Mouse (Mus musculus) stomach, embryonic 15.5 days (tissue): ENCODE data around the gene Taok3. TPM values are rescaled to one million over a fixed set of nuclear protein-coding genes. Genes with fewer than 3 reads are reported as not detected.

Experiments
- ATAC-seq: fragments of 200-750 bp; cut with Nextera tagmentation; 2 replicates; pipeline ENCODE4 v1.8.0; 2017; ENCODE audit warnings: low read depth, moderate number of reproducible peaks, moderate TSS enrichment; ENCODE audit not compliant: insufficient read depth, low FRiP score
- H3K27ac ChIP-seq: fragments of 300-500 bp; sonication (generic); 2 replicates; pipeline ENCODE4 v1.5.1; 2015; ENCODE audit warnings: mild to moderate bottlenecking, inconsistent platforms
- H3K27me3 ChIP-seq: fragments of 300-500 bp; sonication (generic); replicated peaks from 2 replicates; pipeline ENCODE4 v1.6.1; 2015; ENCODE audit warnings: inconsistent platforms
- H3K36me3 ChIP-seq: fragments of 300-500 bp; sonication (generic); 2 replicates; pipeline ENCODE4 v1.6.1; 2015; ENCODE audit warnings: inconsistent platforms
- H3K4me1 ChIP-seq: fragments of 300-500 bp; sonication (generic); 2 replicates; pipeline ENCODE4 v1.6.1; 2015; ENCODE audit warnings: inconsistent platforms
- H3K4me2 ChIP-seq: fragments of 300-500 bp; sonication (generic); 2 replicates; pipeline ENCODE4 v1.6.1; 2015; ENCODE audit warnings: mild to moderate bottlenecking, inconsistent platforms
- H3K4me3 ChIP-seq: fragments of 300-500 bp; sonication (generic); replicated peaks from 2 replicates; pipeline ENCODE4 v1.5.1; 2015; ENCODE audit warnings: inconsistent platforms
- H3K9ac ChIP-seq: fragments of 300-500 bp; sonication (generic); 2 replicates; pipeline ENCODE4 v1.6.1; 2015; ENCODE audit warnings: inconsistent platforms
- H3K9me3 ChIP-seq: fragments of 300-500 bp; sonication (generic); 2 replicates; pipeline ENCODE4 v1.6.1; 2016; ENCODE audit warnings: inconsistent platforms
- WGBS: fragments of 180-500 bp; shearing (Covaris S2); methylation state at CpG from one replicate; pipeline ENCODE4 v1.1.7; 2015; 5-methylcytosine and 5-hydroxymethylcytosine counted together
- polyA plus RNA-seq: library from polyadenylated mRNA; unstranded; fragments of >200 nt; fragmentation: Nextera tagmentation; extraction: Ambion mirVana; gene quantifications from 2 replicates; pipeline ENCODE4 v1.2.1, GENCODE M21; 2015

The Taok3 gene
- polyA plus RNA-seq, 1 experiment from 2014 or later, result 36.9 TPM

DNA sequence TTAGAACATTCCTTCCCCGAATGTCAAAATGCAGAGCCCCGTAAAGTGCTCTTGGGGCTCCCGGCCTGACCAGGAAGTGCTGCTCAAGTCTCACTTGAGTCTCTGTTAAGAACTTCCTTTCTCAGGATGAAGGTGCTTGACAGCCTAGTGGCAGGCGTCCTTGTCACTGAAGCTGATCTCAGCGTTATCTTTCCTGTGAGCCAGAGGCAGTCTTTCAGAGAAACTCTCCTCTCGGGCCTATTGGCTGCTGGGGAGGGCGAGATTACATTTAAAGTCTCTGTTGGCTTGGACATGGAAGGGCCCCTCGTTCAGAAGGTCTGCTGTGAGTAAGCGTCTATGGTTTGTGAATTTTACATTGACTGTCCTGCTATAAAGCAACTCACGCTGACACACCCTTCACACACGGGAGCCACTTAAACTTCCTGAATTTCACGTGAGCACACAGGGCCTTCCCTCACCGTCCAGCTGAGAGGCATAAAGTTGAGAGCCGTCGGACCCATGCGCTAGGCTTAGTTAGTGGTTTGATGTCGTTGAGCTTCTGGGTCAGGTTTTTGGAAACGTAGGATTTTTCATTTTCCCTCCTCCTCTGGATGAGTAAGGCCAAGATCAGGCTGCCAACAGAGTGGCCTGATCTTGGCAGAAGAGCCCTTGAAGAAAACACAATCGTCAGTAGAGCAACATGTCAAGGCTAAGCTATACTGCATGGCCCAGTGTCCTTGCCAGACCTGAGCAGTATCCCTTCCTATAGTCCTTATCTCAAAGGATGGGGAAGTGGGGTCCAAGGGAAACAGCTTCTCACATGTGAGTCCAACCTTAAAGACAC, 14.3 kb downstream of the Taok3 start:
- Histone ChIP-seq H3K36me3 (no peaks in the 10 kb centered on the region), H3K27ac (peak overlapping the region; percentile 63), H3K27me3 (no peaks in the 10 kb centered on the region), H3K4me3 (0 out of 2 replicates have a peak overlapping the region, but pooled peaks have one; percentile 19), H3K9me3 (no peaks in the 10 kb centered on the region), H3K9ac (no peak overlapping the region), H3K4me2 (peak overlapping the region; percentile 14), H3K4me1 (peaks cover 37% of the 10 kb centered on the region)
- whole genome bisulfite sequencing, result 46% methylated on average over 19 of the region's 19 CpGs
- no peak for ATAC-seq

DNA sequence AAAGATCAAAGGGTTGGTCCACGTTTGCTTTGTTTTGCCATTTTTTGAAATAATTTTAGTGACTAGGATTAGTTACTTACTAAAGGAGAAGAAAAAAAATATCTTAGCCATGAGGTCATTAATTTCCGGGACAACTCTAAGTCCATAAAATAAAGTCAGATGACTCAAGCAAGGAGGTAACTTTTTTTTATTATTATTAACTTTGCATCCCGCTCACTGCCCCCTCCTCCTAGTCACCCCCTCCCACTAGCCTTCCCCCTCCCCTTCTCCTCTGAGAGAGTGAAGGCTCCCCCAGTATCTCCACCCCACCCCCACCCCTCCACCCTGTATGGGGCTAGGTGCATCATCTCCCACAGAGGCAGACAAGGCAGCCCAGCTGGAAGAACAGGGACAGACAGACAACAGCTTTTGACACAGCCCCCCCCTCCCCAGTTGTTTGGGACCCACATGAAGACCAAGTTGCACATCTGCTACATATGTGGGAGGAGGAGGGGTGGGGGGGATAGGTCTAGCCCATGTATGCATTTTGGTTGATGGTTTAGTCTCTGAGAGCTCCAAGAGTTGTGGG, 15.0 kb downstream of the Taok3 start:
- ATAC-seq, result no peak
- H3K9ac ChIP-seq, result no peak overlapping the region
- no peak overlapping the region for H3K4me3 ChIP-seq
- H3K4me1 ChIP-seq, result peaks cover 37% of the 10 kb centered on the region
- no peaks in the 10 kb centered on the region for H3K9me3 ChIP-seq
- 28% methylated on average over 3 of the region's 3 CpGs for WGBS
- no peaks in the 10 kb centered on the region for H3K36me3 ChIP-seq
- H3K27ac ChIP-seq, result peak overlapping the region; percentile 63
- peak overlapping the region; percentile 42 for H3K4me2 ChIP-seq
- no peaks in the 10 kb centered on the region for H3K27me3 ChIP-seq

DNA sequence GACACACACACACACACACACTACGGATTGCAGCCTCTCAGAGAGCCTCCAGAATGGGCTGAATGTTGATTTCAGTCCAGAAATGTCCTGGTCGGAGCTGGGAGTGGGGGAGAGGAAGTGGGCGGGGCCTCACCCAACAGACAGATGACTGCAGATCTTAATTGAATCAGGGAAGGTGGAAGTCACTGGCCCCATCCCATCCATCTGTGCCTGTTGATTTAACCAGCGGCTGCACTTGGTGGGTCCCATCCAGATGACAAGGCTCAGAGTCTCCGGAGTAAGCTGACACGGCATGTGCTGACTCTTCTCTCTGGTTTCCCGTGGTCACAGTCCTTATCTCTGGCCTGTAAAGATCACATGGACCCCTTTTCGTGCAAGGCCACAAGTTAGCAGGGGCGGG, 15.9 kb downstream of the Taok3 start:
- Histone ChIP-seq H3K27ac (peak overlapping the region; percentile 62), H3K36me3 (no peaks in the 10 kb centered on the region), H3K4me3 (no peak overlapping the region), H3K4me1 (peaks cover 37% of the 10 kb centered on the region), H3K27me3 (no peaks in the 10 kb centered on the region), H3K4me2 (peak overlapping the region; percentile 42), H3K9ac (no peak overlapping the region), H3K9me3 (no peaks in the 10 kb centered on the region)
- WGBS, result 10% methylated on average over 9 of the region's 9 CpGs
- peak; percentile 18; the same call in 1 of the 2 replicates for ATAC-seq

DNA sequence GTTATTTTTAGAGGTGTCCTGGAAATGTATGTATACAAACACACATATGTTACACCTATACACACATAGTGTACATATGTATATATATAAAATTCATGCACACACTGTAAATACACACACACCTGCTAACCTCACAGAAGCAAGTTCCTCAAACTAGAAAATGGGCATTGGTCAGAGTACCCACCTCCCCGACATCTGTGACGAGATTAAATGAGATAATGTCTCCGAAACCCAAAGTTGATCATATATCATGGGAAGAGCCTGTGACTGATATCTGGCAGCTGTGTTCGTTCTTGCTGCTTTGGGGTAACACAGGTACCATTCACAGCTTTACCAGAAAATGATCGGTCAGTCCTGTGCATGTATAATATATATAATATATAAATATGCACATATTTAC, 16.6 kb downstream of the Taok3 start:
- H3K36me3 ChIP-seq, result no peaks in the 10 kb centered on the region
- WGBS, result 64% methylated on average over 5 of the region's 5 CpGs
- peaks cover 37% of the 10 kb centered on the region for H3K4me1 ChIP-seq
- H3K27ac ChIP-seq, result no peak overlapping the region
- H3K4me3 ChIP-seq, result no peak overlapping the region
- H3K4me2 ChIP-seq, result no peak overlapping the region
- no peaks in the 10 kb centered on the region for H3K27me3 ChIP-seq
- no peak for ATAC-seq
- no peak overlapping the region for H3K9ac ChIP-seq
- no peaks in the 10 kb centered on the region for H3K9me3 ChIP-seq

DNA sequence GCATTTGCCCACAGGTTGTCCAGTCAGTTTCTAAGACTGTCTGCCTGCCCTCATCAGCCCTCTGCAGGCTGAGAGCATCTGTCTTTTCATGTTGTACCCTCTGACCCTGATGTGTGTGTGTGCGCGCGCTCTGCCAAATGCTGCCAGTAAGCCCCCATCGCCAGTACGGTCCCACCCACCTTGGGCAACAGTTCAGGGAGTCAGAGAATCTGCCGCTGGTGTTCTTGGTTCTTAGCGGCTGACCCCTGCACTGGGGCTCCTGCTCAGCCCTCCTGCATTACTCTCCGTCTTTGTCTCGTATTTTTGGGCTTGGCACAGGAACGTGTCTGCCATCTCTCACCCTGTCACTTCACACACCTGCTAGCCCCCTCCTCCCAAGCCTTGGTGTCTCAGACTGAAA, 17.1 kb downstream of the Taok3 start:
- no peaks in the 10 kb centered on the region for H3K9me3 ChIP-seq
- H3K4me3 ChIP-seq, result no peak overlapping the region
- H3K27ac ChIP-seq, result 0 out of 2 replicates have a peak overlapping the region, but pooled peaks have one; percentile 11
- no peak overlapping the region for H3K4me2 ChIP-seq
- no peaks in the 10 kb centered on the region for H3K36me3 ChIP-seq
- no peak overlapping the region for H3K9ac ChIP-seq
- 34% methylated on average over 10 of the region's 10 CpGs for WGBS
- H3K4me1 ChIP-seq, result peaks cover 37% of the 10 kb centered on the region
- H3K27me3 ChIP-seq, result no peaks in the 10 kb centered on the region
- no peak for ATAC-seq

DNA sequence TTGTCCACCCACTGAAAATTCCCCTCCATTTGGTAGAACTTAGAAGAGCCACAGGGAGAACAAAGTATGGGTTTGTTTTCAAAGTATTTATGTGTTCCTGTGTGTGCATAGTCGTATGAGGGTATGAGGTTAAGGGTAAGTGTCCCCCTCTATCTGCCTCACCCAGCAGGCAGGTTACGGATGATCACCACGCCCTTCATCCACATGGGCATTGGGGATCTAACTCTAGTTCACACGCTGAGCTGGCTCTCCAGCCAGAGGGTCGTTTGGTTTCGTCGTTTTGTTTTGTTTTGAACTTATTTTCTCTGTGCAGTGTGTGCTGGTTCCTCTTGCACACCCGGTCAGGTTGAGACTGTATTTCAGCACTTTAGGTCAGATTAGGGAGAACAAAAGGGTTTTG, 17.7 kb downstream of the Taok3 start:
- H3K4me3 ChIP-seq, result no peak overlapping the region
- H3K9me3 ChIP-seq, result no peaks in the 10 kb centered on the region
- WGBS, result 55% methylated on average over 8 of the region's 8 CpGs
- 0 out of 2 replicates have a peak overlapping the region, but pooled peaks have one; percentile 5 for H3K27ac ChIP-seq
- H3K4me1 ChIP-seq, result peaks cover 37% of the 10 kb centered on the region
- H3K27me3 ChIP-seq, result no peaks in the 10 kb centered on the region
- H3K36me3 ChIP-seq, result no peaks in the 10 kb centered on the region
- no peak overlapping the region for H3K4me2 ChIP-seq
- ATAC-seq, result no peak
- no peak overlapping the region for H3K9ac ChIP-seq

DNA sequence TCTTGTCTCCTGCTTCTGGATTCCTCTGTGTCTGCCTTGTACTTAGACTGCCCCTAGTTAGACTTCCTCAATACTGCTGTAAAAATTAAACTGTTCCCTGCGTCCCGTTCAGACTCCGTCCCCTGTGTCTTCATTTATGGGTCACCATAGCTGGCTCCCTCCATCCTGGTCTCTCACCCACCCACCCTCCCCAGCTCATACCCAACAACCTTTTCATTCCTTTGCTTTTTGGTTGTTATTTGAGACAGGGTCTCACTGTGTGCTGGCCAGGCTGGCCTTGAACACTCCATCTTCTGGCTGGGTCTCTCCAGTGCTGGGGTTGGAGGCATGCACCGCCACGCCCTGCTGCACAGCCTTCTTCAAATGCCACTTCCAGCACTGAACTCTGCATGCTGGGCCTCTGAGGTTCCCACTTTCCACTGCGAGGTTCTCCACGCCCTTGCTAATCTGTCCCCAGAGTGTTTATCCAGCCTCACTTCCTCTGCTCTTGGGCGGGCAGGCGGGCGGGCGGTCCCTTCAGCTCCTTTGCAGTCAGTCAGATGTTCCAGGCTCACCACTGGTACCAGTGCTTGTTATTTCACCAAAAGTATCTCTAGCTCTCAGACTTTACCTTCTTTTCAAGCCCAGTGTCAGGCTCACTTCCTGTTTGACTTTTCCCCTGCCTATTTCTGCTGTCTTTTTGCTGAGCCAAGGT, 18.5 kb downstream of the Taok3 start:
- H3K36me3 ChIP-seq, result no peaks in the 10 kb centered on the region
- H3K4me1 ChIP-seq, result peaks cover 36% of the 10 kb centered on the region
- H3K27ac ChIP-seq, result peak overlapping the region; percentile 57; the same call in 1 of the 2 replicates
- H3K4me3 ChIP-seq, result no peak overlapping the region
- peak; percentile 83 for ATAC-seq
- H3K4me2 ChIP-seq, result no peak overlapping the region
- H3K27me3 ChIP-seq, result no peaks in the 10 kb centered on the region
- 56% methylated on average over 11 of the region's 11 CpGs for WGBS
- no peaks in the 10 kb centered on the region for H3K9me3 ChIP-seq
- H3K9ac ChIP-seq, result no peak overlapping the region

DNA sequence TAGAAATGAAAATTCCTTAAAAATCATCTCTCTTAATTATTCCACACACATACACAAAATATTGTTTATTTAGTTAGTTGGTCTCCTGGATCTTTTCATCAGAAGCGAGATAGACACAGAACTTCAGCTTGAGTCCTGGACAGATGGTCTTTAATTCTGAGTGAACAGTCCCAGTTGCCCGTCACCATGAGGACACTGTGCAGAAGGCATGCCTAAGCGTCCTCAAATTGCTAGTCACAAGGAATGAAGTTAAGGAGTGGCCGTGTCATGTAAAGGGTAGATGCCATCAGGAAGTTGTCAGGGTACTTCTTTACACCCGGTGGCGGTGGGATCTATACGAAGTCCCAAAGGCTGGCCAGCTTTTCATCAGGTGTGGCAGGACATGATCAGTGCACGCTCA, 19.9 kb downstream of the Taok3 start:
- H3K4me1 ChIP-seq, result peaks cover 23% of the 10 kb centered on the region
- ATAC-seq, result no peak
- 69% methylated on average over 8 of the region's 8 CpGs for WGBS
- no peaks in the 10 kb centered on the region for H3K9me3 ChIP-seq
- H3K27me3 ChIP-seq, result no peaks in the 10 kb centered on the region
- no peaks in the 10 kb centered on the region for H3K36me3 ChIP-seq
- no peak overlapping the region for H3K4me3 ChIP-seq
- H3K4me2 ChIP-seq, result no peak overlapping the region
- H3K9ac ChIP-seq, result no peak overlapping the region
- no peak overlapping the region for H3K27ac ChIP-seq

DNA sequence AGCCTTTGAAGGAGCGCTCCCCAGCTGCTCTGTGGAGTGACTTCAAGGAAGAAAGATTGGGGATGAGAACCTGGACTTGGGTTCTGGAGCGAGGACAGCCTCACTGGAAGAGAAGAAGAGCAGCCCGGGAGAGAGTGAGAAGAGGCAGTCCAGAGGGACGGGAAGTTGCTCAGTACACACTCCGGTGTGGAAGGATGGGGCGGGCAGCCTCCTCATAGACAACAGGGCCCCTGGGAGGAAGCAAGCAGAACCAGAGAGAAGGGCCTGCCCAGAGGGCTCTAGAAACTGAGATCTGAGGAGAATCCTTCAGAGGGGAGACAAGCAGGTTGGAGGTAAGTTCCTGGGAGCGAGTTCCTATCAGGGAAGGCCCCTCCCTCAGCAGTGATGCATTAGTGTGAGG, 20.4 kb downstream of the Taok3 start:
- H3K9ac ChIP-seq, result no peak overlapping the region
- H3K4me3 ChIP-seq, result no peak overlapping the region
- no peak overlapping the region for H3K27ac ChIP-seq
- no peaks in the 10 kb centered on the region for H3K36me3 ChIP-seq
- 70% methylated on average over 7 of the region's 7 CpGs for WGBS
- no peaks in the 10 kb centered on the region for H3K9me3 ChIP-seq
- peaks cover 18% of the 10 kb centered on the region for H3K4me1 ChIP-seq
- H3K4me2 ChIP-seq, result no peak overlapping the region
- no peak for ATAC-seq
- H3K27me3 ChIP-seq, result no peaks in the 10 kb centered on the region

DNA sequence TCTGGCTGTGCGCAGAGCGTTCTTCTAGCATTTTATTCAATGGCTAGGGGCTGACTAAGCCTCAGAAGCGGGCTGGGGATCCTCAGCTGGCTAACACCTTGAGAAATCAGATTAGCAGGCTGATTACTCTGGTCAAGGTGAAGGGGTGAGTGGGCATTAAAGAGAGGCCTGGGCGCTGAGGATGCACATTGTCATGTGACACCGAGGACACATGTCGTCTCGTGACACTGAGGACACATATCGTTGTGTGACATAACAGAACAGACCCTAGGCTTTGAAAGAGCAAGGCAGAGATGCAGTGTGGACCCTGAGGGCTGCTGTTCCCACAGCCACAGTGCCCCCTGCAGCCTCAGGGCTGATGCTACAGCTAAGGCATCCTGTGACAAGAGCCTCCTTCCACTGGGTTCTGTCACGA, 23.8 kb downstream of the Taok3 start:
- no peak overlapping the region for H3K4me2 ChIP-seq
- H3K4me3 ChIP-seq, result no peak overlapping the region
- no peak overlapping the region for H3K27ac ChIP-seq
- H3K27me3 ChIP-seq, result no peaks in the 10 kb centered on the region
- no peaks in the 10 kb centered on the region for H3K9me3 ChIP-seq
- H3K36me3 ChIP-seq, result no peaks in the 10 kb centered on the region
- ATAC-seq, result no peak
- WGBS, result 54% methylated on average over 9 of the region's 9 CpGs
- peaks cover 3% of the 10 kb centered on the region; the same call in 1 of the 2 replicates for H3K4me1 ChIP-seq
- H3K9ac ChIP-seq, result no peak overlapping the region

DNA sequence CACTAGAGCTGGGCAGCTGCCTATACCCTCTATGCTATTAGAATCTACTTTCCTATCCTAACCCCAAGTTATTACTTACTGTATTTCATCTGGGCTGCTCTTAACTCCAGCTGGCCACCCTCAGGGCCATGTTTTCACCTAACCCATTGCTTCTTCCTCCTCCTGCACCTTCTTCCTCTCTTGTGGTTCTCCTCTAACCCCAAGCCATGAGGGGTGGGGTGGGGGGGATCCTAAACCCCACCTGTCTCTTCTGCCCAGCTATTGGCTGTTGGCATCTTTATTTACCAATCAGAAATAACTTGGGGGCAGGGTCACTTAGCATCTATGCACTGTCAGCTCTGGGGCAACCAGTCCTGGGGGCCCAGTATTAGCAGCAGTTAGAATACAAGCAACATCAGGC, 26.2 kb downstream of the Taok3 start:
- Histone ChIP-seq H3K9ac (no peak overlapping the region), H3K27me3 (no peaks in the 10 kb centered on the region)

More for the DNA sequence above, 26.2 kb downstream of the Taok3 start:
- H3K4me2 ChIP-seq, result no peak overlapping the region
- no peak for ATAC-seq
- no peaks in the 10 kb centered on the region for H3K36me3 ChIP-seq
- H3K9me3 ChIP-seq, result no peaks in the 10 kb centered on the region
- peaks cover 3% of the 10 kb centered on the region; the same call in 1 of the 2 replicates for H3K4me1 ChIP-seq
- no peak overlapping the region for H3K27ac ChIP-seq
- no peak overlapping the region for H3K4me3 ChIP-seq
